Comparison of ENCODE assay signal across 8 mouse cellular contexts in genomic region chr9:32540406-32541222, GRCm38 (mm10). TPM values are rescaled to one million over a fixed set of nuclear protein-coding genes. Genes with fewer than 3 reads are reported as not detected.
DNase-seq lines count a peak whose midpoint lies in the region; ATAC-seq and TF ChIP-seq lines count a peak whose summit lies in the region.

No protein-coding gene starts in this region.

- peak overlapping the region; percentile 93 for H3K4me3 ChIP-seq in liver, adult 2 months (ENCODE audit: insufficient read depth, low read depth, low read length)
- H3K4me3 ChIP-seq in heart, embryonic 11.5 days (ENCODE audit: low read depth, low read length) = peak overlapping the region; percentile 79

- H3K79me2 ChIP-seq in liver, adult 2 months (ENCODE audit: control insufficient read depth, insufficient read depth, low read length) = peaks cover 2% of the 10 kb centered on the region; the same call in 1 of the 2 replicates

- peak overlapping the region; percentile 90 for H3K9ac ChIP-seq in liver, adult 2 months (ENCODE audit: low read depth, low read length)
- peak overlapping the region; percentile 90 for H3K9ac ChIP-seq in heart, embryonic 11.5 days (ENCODE audit: low read depth, low read length)

- peaks cover 8% of the 10 kb centered on the region; the same call in 1 of the 2 replicates for H3K4me1 ChIP-seq in liver, adult 2 months (ENCODE audit: control insufficient read depth, insufficient read depth, low read length)
- peaks cover 25% of the 10 kb centered on the region for H3K4me1 ChIP-seq in heart, embryonic 11.5 days (ENCODE audit: control insufficient read depth, insufficient read depth, low read length)

- peak; percentile 24; the same call in 1 of the 2 replicates for ATAC-seq in heart, embryonic 11.5 days (replicated peaks; ENCODE audit: insufficient number of reproducible peaks, low FRiP score, low TSS enrichment)
- peak; percentile 8 for ATAC-seq in megakaryocyte-erythroid progenitor cell, adult 5-6 weeks (replicated peaks; ENCODE audit: low FRiP score, low TSS enrichment, poor library complexity, severe bottlenecking)

- peak overlapping the region; percentile 89 for H3K27ac ChIP-seq in liver, adult 2 months (replicated peaks; ENCODE audit: insufficient read depth, low read depth, low read length)
- peak overlapping the region; percentile 82 for H3K27ac ChIP-seq in heart, embryonic 11.5 days (ENCODE audit: low read depth, low read length)

- DNase-seq in liver, adult 2 months (ENCODE audit: extremely low read depth, low read depth, low spot score) = no peak
- no peak for DNase-seq in liver
- DNase-seq in brain, adult 2 months (ENCODE audit: low read depth, low spot score) = peak; percentile 10
- DNase-seq in kidney, postnatal 10 days = peak; percentile 59
- peak; percentile 53 for DNase-seq in testis, postnatal 10 days (ENCODE audit: low spot score)
- no peak for DNase-seq in cerebellum, adult 11 months

- H3K4me2 ChIP-seq in heart, embryonic 11.5 days = peak overlapping the region; percentile 79

- peaks cover 9% of the 10 kb centered on the region; the same call in 1 of the 2 replicates for H3K27me3 ChIP-seq in liver, adult 2 months (ENCODE audit: control insufficient read depth, insufficient read depth, low read length)
- H3K27me3 ChIP-seq in heart, embryonic 11.5 days (ENCODE audit: control insufficient read depth, insufficient read depth, low read length) = peaks cover 35% of the 10 kb centered on the region

- TF ChIP-seq POLR2A in liver, adult 2 months (IDR thresholded peaks at IDR 0.05; ENCODE audit: extremely low read depth, insufficient read depth, low read length) = no peak

- 1% methylated on average over 69 of the region's 70 CpGs for WGBS in liver, adult 2 months
- under 1% methylated on average over 64 of the region's 70 CpGs for WGBS in heart, embryonic 11.5 days (ENCODE audit: insufficient replicate concordance)

- no peaks in the 10 kb centered on the region for H3K9me3 ChIP-seq in heart, embryonic 11.5 days (replicated peaks; ENCODE audit: control insufficient read depth, low read length)

- TF ChIP-seq CTCF in liver, adult 2 months (IDR thresholded peaks at IDR 0.05; ENCODE audit: low read depth, low read length) = no peak

- H3K36me3 ChIP-seq in liver, adult 2 months (ENCODE audit: control insufficient read depth, insufficient read depth, low read length) = no peaks in the 10 kb centered on the region
- H3K36me3 ChIP-seq in heart, embryonic 11.5 days (ENCODE audit: control insufficient read depth, insufficient read depth, low read length) = no peaks in the 10 kb centered on the region

RNA-seq across cellular contexts. Expression of gene Fli1, which starts 2.0 kb away (rescaled TPM):
- 3.0 and 4.2 TPM in 2 replicates for total RNA-seq in liver, adult 2 months (2014; rRNA removed)
- 1.1 and 1.6 TPM in 2 replicates for polyA plus RNA-seq in liver, adult 2 months (2012; rRNA removed)
- 17.1 and 18.7 TPM in 2 replicates for polyA plus RNA-seq in heart, embryonic 11.5 days (2014; fragmentation: Nextera tagmentation; extraction: Ambion mirVana)
- total RNA-seq in megakaryocyte-erythroid progenitor cell, adult 5-6 weeks (2014; fragmentation: Nextera tagmentation) = 8.9 and 18.6 TPM in 2 replicates
- total RNA-seq in megakaryocyte-erythroid progenitor cell, adult 5-6 weeks (2017) = 17.7 and 38.1 TPM in 2 replicates

Comparison
In these comparisons a context has a peak if more than half of its experiments do, and no peak if none do; other contexts are left out.
1. DNase-seq: peak in brain, adult 2 months (single experiment), kidney, postnatal 10 days (single experiment) and testis, postnatal 10 days (single experiment); none in liver, adult 2 months (single experiment), liver (single experiment) and cerebellum, adult 11 months (single experiment).